Mouse (Mus musculus) forelimb bud, embryonic 11.5 days (tissue): ENCODE results near the gene Cd180.

Experiments used
- DNase-seq: peaks from one replicate; pipeline ENCODE4 v3.0.0-alpha.2; 2012; ENCODE audit warnings: low read depth, low spot score

The Cd180 gene

DNA sequence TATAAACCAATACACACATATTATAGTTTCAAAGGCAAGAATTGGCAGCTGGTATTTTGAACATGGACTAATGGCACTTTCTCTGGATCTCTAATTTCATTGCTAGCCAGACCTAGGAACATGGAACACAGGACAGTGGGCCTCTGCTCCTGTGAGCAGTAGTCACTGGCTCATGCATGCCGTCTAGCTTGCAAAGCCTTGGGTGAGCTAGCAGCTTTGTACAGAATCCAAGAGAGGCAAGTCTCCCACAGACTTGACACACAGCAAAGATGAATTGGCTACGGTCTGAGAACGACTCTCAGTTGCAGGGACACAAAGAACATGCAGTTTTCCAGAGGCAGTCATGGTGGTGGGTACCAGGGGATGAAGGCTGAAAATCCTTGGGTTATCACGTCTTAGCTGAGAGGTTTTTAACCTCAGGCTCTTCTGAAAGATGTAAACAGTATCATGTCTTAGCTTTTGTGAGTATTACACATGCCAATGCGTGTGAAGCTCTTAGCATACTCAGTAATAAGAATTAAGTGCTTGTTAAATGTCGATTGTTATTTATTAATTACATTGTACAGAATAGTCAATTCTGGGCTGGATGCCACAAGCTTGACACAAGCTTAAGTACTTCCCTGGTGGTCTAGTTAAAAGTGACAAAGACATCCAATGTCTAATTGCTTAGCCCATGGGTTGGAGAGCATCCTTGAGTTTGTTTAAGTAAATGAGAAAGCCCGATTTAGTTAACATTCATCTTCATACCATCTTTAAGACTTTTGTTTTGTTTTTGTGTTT is 90.4 kb downstream of the Cd180 start:
- no peak for DNase-seq

DNA sequence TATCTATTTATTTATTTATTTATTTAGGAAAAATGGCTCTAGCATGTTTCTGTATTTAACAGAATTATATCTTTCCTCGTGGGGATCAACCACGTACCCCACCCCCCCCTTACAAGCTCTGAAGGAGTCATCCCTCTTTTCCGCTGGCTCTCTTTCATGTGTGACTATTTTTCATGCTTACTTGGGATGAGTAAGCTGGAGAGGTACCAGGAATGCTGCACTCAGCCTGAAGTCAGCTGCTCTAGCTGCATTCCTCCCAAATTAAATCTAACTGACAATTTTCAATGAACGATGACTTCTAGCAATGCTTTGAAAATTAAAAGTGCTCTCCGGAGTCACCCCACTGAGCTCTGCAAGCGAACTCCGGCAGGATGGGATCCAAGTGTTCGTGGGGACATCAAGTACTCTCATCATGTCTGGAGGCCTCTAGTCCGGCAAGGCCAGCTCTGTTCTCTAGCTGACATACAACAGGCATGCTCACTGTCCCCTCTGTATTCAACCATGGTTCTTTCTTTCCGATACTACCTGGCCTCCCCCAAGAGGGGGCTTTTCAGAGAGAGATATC is 93.4 kb downstream of the Cd180 start:
- no peak for DNase-seq
